In the genomic region with DNA sequence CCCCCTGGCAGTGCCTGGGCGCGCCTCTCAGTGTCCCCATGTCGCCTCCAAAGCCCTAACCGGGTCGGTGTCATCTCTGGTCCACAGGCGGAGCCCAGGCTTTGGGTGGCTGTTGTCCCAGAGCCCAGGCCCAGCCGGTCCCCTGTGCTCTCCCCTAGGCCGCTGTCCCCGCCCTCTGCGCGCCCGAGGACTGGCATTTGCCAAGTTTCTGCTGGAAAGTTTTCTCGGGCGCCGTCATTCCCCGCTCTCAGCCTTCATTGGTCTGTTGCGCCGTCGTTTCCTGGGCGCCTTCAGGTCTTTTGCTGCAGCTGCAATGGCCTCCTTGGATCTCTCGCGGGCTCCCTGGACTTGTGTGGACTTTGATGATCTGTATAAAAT, we compare ENCODE assay signal across 8 mouse cellular contexts. TPM values are rescaled to one million over a fixed set of nuclear protein-coding genes. Genes with fewer than 3 reads are reported as not detected.
DNase-seq lines count a peak whose midpoint lies in the region; ATAC-seq and TF ChIP-seq lines count a peak whose summit lies in the region.

No protein-coding gene starts in this region.

- H3K36me3 ChIP-seq in embryonic facial prominence, embryonic 11.5 days (replicated peaks; ENCODE audit: control insufficient read depth, insufficient read depth, low read depth, low read length): no peaks in the 10 kb centered on the region
- H3K36me3 ChIP-seq in limb, embryonic 10.5 days: peaks cover 8% of the 10 kb centered on the region
- no peaks in the 10 kb centered on the region for H3K36me3 ChIP-seq in midbrain, embryonic 13.5 days
- H3K36me3 ChIP-seq in spleen, adult 2 months (ENCODE audit: control insufficient read depth, insufficient read depth, low read length): no peaks in the 10 kb centered on the region

- WGBS in embryonic facial prominence, embryonic 11.5 days: under 1% methylated on average over 22 of the region's 22 CpGs
- WGBS in limb, embryonic 10.5 days: 0% methylated on average over 22 of the region's 22 CpGs
- under 1% methylated on average over 21 of the region's 22 CpGs for WGBS in midbrain, embryonic 13.5 days
- 9% methylated on average over 22 of the region's 22 CpGs for WGBS in spleen, adult 2 months

- peak overlapping the region; percentile 69 for H3K4me2 ChIP-seq in embryonic facial prominence, embryonic 11.5 days (ENCODE audit: low read depth, low read length)
- peak overlapping the region; percentile 76 for H3K4me2 ChIP-seq in midbrain, embryonic 13.5 days (replicated peaks)

- TF ChIP-seq CTCF in spleen, adult 2 months (IDR thresholded peaks at IDR 0.05; ENCODE audit: extremely low read depth, insufficient read depth, insufficient read length, insufficient replicate concordance): no peak

- no peaks in the 10 kb centered on the region for H3K27me3 ChIP-seq in embryonic facial prominence, embryonic 11.5 days (ENCODE audit: control insufficient read depth, insufficient read depth, low read length)
- no peaks in the 10 kb centered on the region for H3K27me3 ChIP-seq in limb, embryonic 10.5 days (ENCODE audit: low read depth, poor library complexity, severe bottlenecking)
- peaks cover 4% of the 10 kb centered on the region; the same call in 1 of the 2 replicates for H3K27me3 ChIP-seq in midbrain, embryonic 13.5 days
- 0 out of 2 replicates have a peak, but pooled peaks cover 5% of the 10 kb centered on the region for H3K27me3 ChIP-seq in spleen, adult 2 months (ENCODE audit: control insufficient read depth, insufficient read depth, low read length)

- DNase-seq in adrenal gland, postnatal 25 days: peak; percentile 91
- peak; percentile 83 for DNase-seq in embryonic facial prominence, embryonic 11.5 days (ENCODE audit: low spot score)
- peak; percentile 99 for DNase-seq in heart, adult 11 months
- peak; percentile 92 for DNase-seq in kidney, adult 11 months
- DNase-seq in limb, embryonic 10.5 days (ENCODE audit: low spot score): no peak
- peak in 1 of 2 experiments; percentile 7 for DNase-seq in spleen, adult 2 months (ENCODE audit: low read depth in 1 of 2, low spot score in 2 of 2)

- H3K9me3 ChIP-seq in embryonic facial prominence, embryonic 11.5 days (replicated peaks; ENCODE audit: control insufficient read depth, low read length): no peaks in the 10 kb centered on the region
- H3K9me3 ChIP-seq in limb, embryonic 10.5 days (replicated peaks): no peaks in the 10 kb centered on the region
- H3K9me3 ChIP-seq in midbrain, embryonic 13.5 days: no peaks in the 10 kb centered on the region

- H3K27ac ChIP-seq in embryonic facial prominence, embryonic 11.5 days (replicated peaks; ENCODE audit: low read depth, low read length): peak overlapping the region; percentile 92
- peak overlapping the region; percentile 96 for H3K27ac ChIP-seq in limb, embryonic 10.5 days
- peak overlapping the region; percentile 77 for H3K27ac ChIP-seq in midbrain, embryonic 13.5 days
- H3K27ac ChIP-seq in spleen, adult 2 months (ENCODE audit: insufficient read depth, low read length): peak overlapping the region; percentile 78

- peak overlapping the region; percentile 75 for H3K4me3 ChIP-seq in embryonic facial prominence, embryonic 11.5 days (ENCODE audit: low read depth, low read length)
- peak overlapping the region; percentile 73 for H3K4me3 ChIP-seq in limb, embryonic 10.5 days
- H3K4me3 ChIP-seq in midbrain, embryonic 13.5 days (replicated peaks): peak overlapping the region; percentile 62
- H3K4me3 ChIP-seq in spleen, adult 2 months (ENCODE audit: extremely low read depth, insufficient read depth, insufficient read length): peak overlapping the region; percentile 50; the same call in 1 of the 2 replicates

- H3K4me1 ChIP-seq in embryonic facial prominence, embryonic 11.5 days (ENCODE audit: control insufficient read depth, insufficient read depth, low read length): peaks cover 4% of the 10 kb centered on the region; the same call in 1 of the 2 replicates
- peaks cover 23% of the 10 kb centered on the region for H3K4me1 ChIP-seq in limb, embryonic 10.5 days
- H3K4me1 ChIP-seq in midbrain, embryonic 13.5 days (replicated peaks): peaks cover 15% of the 10 kb centered on the region
- no peaks in the 10 kb centered on the region for H3K4me1 ChIP-seq in spleen, adult 2 months (ENCODE audit: control insufficient read depth, insufficient read depth, insufficient read length)

- ATAC-seq in embryonic facial prominence, embryonic 11.5 days (replicated peaks; ENCODE audit: insufficient number of reproducible peaks, low FRiP score, low TSS enrichment, low read depth): peak; percentile 90
- peak; percentile 89 for ATAC-seq in midbrain, embryonic 13.5 days
- no peak for ATAC-seq in inflammation-experienced regulatory T-cells, adult 6 months

- no peak for TF ChIP-seq POLR2A in spleen, adult 2 months (IDR thresholded peaks at IDR 0.05; ENCODE audit: low read depth, low read length)

- H3K9ac ChIP-seq in embryonic facial prominence, embryonic 11.5 days (replicated peaks; ENCODE audit: low read length): peak overlapping the region; percentile 95
- peak overlapping the region; percentile 73 for H3K9ac ChIP-seq in midbrain, embryonic 13.5 days (replicated peaks)

RNA-seq across cellular contexts. Expression of gene Parva, which starts 0.8 kb away (rescaled TPM):
- total RNA-seq in adrenal gland, postnatal 25 days (2021): 89.8 and 98.3 TPM in 2 replicates
- 72.6 and 77.2 TPM in 2 replicates for polyA plus RNA-seq in embryonic facial prominence, embryonic 11.5 days (2014; fragmentation: Nextera tagmentation; extraction: Ambion mirVana)
- 49.6 and 64.3 TPM in 2 replicates for polyA plus RNA-seq in limb, embryonic 10.5 days (2016; fragmentation: Nextera tagmentation; extraction: Ambion mirVana)
- 29.3 and 30.3 TPM in 2 replicates for polyA plus RNA-seq in midbrain, embryonic 13.5 days (2015; fragmentation: Nextera tagmentation; extraction: Ambion mirVana)
- polyA plus RNA-seq in spleen, adult 2 months (2012; rRNA removed): 7.1 and 7.4 TPM in 2 replicates
- polyA plus RNA-seq in inflammation-experienced regulatory T-cells, adult 6 months (2017; shearing (Covaris generic)): not detected
